Mouse (Mus musculus) C2C12 (cell line): Measurements from ENCODE around the gene Cox7a2l. TPM values are rescaled to one million over a fixed set of nuclear protein-coding genes. Genes with fewer than 3 reads are reported as not detected.

Source experiments
- H3K27me3 ChIP-seq: one replicate; pipeline ENCODE4 v1.6.1; 2011; ENCODE audit not compliant: control insufficient read depth, insufficient read depth, insufficient read length
- H3K36me3 ChIP-seq: one replicate; pipeline ENCODE4 v1.6.1; 2011; ENCODE audit not compliant: control insufficient read depth, insufficient read depth
- H3K4me3 ChIP-seq: one replicate; pipeline ENCODE4 v1.5.1; 2011; ENCODE audit warnings: mild to moderate bottlenecking, control low read depth; ENCODE audit not compliant: poor library complexity, insufficient read depth, severe bottlenecking
- H3K79me2 ChIP-seq: one replicate; pipeline ENCODE4 v1.6.1; 2011; ENCODE audit not compliant: control insufficient read depth, insufficient read depth
- H3K79me3 ChIP-seq: one replicate; pipeline ENCODE4 v1.6.1; 2011; ENCODE audit warnings: low read depth, control low read depth
- H3ac ChIP-seq: one replicate; pipeline ENCODE3; 2011; ENCODE audit warnings: low read depth; ENCODE audit not compliant: control insufficient read depth, insufficient read length
- CEBPB ChIP-seq: IDR thresholded peaks from one replicate; pipeline ENCODE4 v1.6.1; 2011; ENCODE audit warnings: low read depth, mild to moderate bottlenecking, control low read depth, moderate library complexity
- CTCF ChIP-seq: IDR thresholded peaks from one replicate; pipeline ENCODE4 v1.5.1; 2011; ENCODE audit not compliant: control insufficient read depth, insufficient read depth, insufficient read length
- FOSL1 ChIP-seq: IDR thresholded peaks from one replicate; pipeline ENCODE4 v1.8.0; 2011; ENCODE audit warnings: mild to moderate bottlenecking, low read length; ENCODE audit not compliant: poor library complexity, insufficient read depth, severe bottlenecking
- MAX ChIP-seq: IDR thresholded peaks from one replicate; pipeline ENCODE4 v1.6.1; 2011; ENCODE audit warnings: mild to moderate bottlenecking, control low read depth
- MYOD1 ChIP-seq: IDR thresholded peaks from one replicate; pipeline ENCODE4 v1.6.1; 2011; ENCODE audit warnings: low read depth; ENCODE audit not compliant: control insufficient read depth, insufficient read length
- MYOG ChIP-seq: IDR thresholded peaks from one replicate; pipeline ENCODE4 v1.6.1; 2011; ENCODE audit not compliant: control insufficient read depth, insufficient read length; ENCODE audit errors: extremely low read depth
- USF1 ChIP-seq: IDR thresholded peaks from one replicate; pipeline ENCODE4 v1.6.1; 2011; ENCODE audit warnings: low read depth, mild to moderate bottlenecking, control low read depth, moderate library complexity
- polyA plus RNA-seq: library from polyadenylated mRNA; unstranded; fragments of >200 nt; fragmentation: generic; extraction: Trizol; gene quantifications from one replicate; pipeline ENCODE4 v1.2.1, GENCODE M21; 2012; ENCODE audit warnings: missing spikeins

The Cox7a2l gene
- polyA plus RNA-seq, 1 experiment = 198 TPM

GRCm38 (mm10) chr17:83545259-83545658, 28.1 kb upstream of the Cox7a2l start:
- Histone ChIP-seq H3K79me3 (no peaks in the 10 kb centered on the region), H3K79me2 (no peaks in the 10 kb centered on the region), H3K4me3 (no peak overlapping the region), H3K27me3 (no peaks in the 10 kb centered on the region), H3ac (no peak overlapping the region), H3K36me3 (no peaks in the 10 kb centered on the region)
- TF ChIP-seq CEBPB (no peak), CTCF (no peak), FOSL1 (no peak), USF1 (no peak), MAX (no peak), MYOD1 (no peak), MYOG (no peak)

- no peaks in the 10 kb centered on the region for H3K27me3 ChIP-seq
- TF ChIP-seq USF1 (no peak), FOSL1 (no peak), MAX (no peak), MYOG (no peak), CEBPB (no peak), MYOD1 (no peak), CTCF (no peak)
These were observed 25.3 kb upstream of the Cox7a2l start for GRCm38 (mm10) chr17:83542424-83542823.

GRCm38 (mm10) chr17:83539262-83540037, 22.3 kb upstream of the Cox7a2l start:
- Histone ChIP-seq H3K27me3 (no peaks in the 10 kb centered on the region), H3K4me3 (no peak overlapping the region), H3K79me2 (no peaks in the 10 kb centered on the region), H3K79me3 (no peaks in the 10 kb centered on the region), H3ac (no peak overlapping the region), H3K36me3 (no peaks in the 10 kb centered on the region)
- TF ChIP-seq CEBPB (no peak), FOSL1 (no peak), MYOG (no peak), CTCF (no peak), USF1 (no peak), MYOD1 (no peak), MAX (no peak)

More at GRCm38 (mm10) chr17:83542424-83542823, 25.3 kb upstream of the Cox7a2l start:
- no peaks in the 10 kb centered on the region for H3K79me2 ChIP-seq
- H3K4me3 ChIP-seq = no peak overlapping the region
- no peaks in the 10 kb centered on the region for H3K79me3 ChIP-seq
- no peak overlapping the region for H3ac ChIP-seq
- H3K36me3 ChIP-seq = no peaks in the 10 kb centered on the region

GRCm38 (mm10) chr17:83538694-83539093, 21.6 kb upstream of the Cox7a2l start:
- Histone ChIP-seq H3K79me2 (no peaks in the 10 kb centered on the region), H3K36me3 (no peaks in the 10 kb centered on the region), H3ac (no peak overlapping the region), H3K79me3 (no peaks in the 10 kb centered on the region), H3K27me3 (no peaks in the 10 kb centered on the region), H3K4me3 (no peak overlapping the region)
- TF ChIP-seq MYOG (no peak), MYOD1 (no peak), USF1 (no peak), CTCF (no peak), FOSL1 (no peak), MAX (no peak), CEBPB (no peak)

- H3K79me3 ChIP-seq = no peaks in the 10 kb centered on the region
- H3K79me2 ChIP-seq = no peaks in the 10 kb centered on the region
- no peaks in the 10 kb centered on the region for H3K36me3 ChIP-seq
- no peak overlapping the region for H3ac ChIP-seq
- H3K27me3 ChIP-seq = no peaks in the 10 kb centered on the region
- no peak overlapping the region for H3K4me3 ChIP-seq
- TF ChIP-seq MYOG (no peak), CTCF (no peak), FOSL1 (no peak), CEBPB (no peak), USF1 (no peak), MYOD1 (no peak), MAX (no peak)
These were observed 21.0 kb upstream of the Cox7a2l start for GRCm38 (mm10) chr17:83538141-83538540.
